Mouse (Mus musculus): Measurements from ENCODE around the gene Trpc4ap. TPM values are rescaled to one million over a fixed set of nuclear protein-coding genes. Genes with fewer than 3 reads are reported as not detected.
"Not testable (repeated sequence)": the region's sequence is repeated elsewhere in the genome, so short reads cannot be mapped to it uniquely, and the experiment has no call there.

Trpc4ap gene
- polyA plus RNA-seq, 1 experiment, result 70.5 TPM

GRCm38 (mm10) chr2:155610978-155611377, 81.2 kb downstream of the Trpc4ap start, which contains the start of gene Myh7b:
Myh7b (plus strand) TSS chr2:155611212.
- no peak for TF ChIP-seq FOSL1 (IDR thresholded peaks at IDR 0.05; ENCODE audit: insufficient read depth, low read length, poor library complexity, severe bottlenecking)
- no peak for TF ChIP-seq CTCF (IDR thresholded peaks at IDR 0.05; ENCODE audit: control insufficient read depth, insufficient read depth, insufficient read length)
- no peak for TF ChIP-seq CEBPB (IDR thresholded peaks at IDR 0.05; ENCODE audit: low read depth)
- no peak for TF ChIP-seq MAX (IDR thresholded peaks at IDR 0.05)
- TF ChIP-seq MYOD1 (IDR thresholded peaks at IDR 0.05; ENCODE audit: control insufficient read depth, insufficient read length, low read depth), result no peak
- TF ChIP-seq MYOG (IDR thresholded peaks at IDR 0.05; ENCODE audit: control insufficient read depth, extremely low read depth, insufficient read length), result no peak
- TF ChIP-seq USF1 (IDR thresholded peaks at IDR 0.05; ENCODE audit: low read depth), result no peak
- Histone ChIP-seq H3K27me3 (ENCODE audit: control insufficient read depth, insufficient read depth, insufficient read length) (peaks cover 41% of the 10 kb centered on the region), H3ac (ENCODE audit: control insufficient read depth, insufficient read length, low read depth) (no peak within 1 kb of the TSS), H3K79me3 (ENCODE audit: low read depth) (no peaks in the 10 kb centered on the region), H3K36me3 (ENCODE audit: control insufficient read depth, insufficient read depth) (no peaks in the 10 kb centered on the region), H3K79me2 (ENCODE audit: control insufficient read depth, insufficient read depth) (no peaks in the 10 kb centered on the region), H3K4me3 (ENCODE audit: insufficient read depth, poor library complexity, severe bottlenecking) (no peak within 1 kb of the TSS)

GRCm38 (mm10) chr2:155606360-155606759, 85.8 kb downstream of the Trpc4ap start:
- TF ChIP-seq MYOD1 (IDR thresholded peaks at IDR 0.05; ENCODE audit: control insufficient read depth, insufficient read length, low read depth) (peak; percentile 43), USF1 (IDR thresholded peaks at IDR 0.05; ENCODE audit: low read depth) (no peak)
- peaks cover 17% of the 10 kb centered on the region for H3K27me3 ChIP-seq (ENCODE audit: control insufficient read depth, insufficient read depth, insufficient read length)
- no peak overlapping the region for H3K4me3 ChIP-seq (ENCODE audit: insufficient read depth, poor library complexity, severe bottlenecking)
- no peaks in the 10 kb centered on the region for H3K36me3 ChIP-seq (ENCODE audit: control insufficient read depth, insufficient read depth)
- no peaks in the 10 kb centered on the region for H3K79me2 ChIP-seq (ENCODE audit: control insufficient read depth, insufficient read depth)
- no peaks in the 10 kb centered on the region for H3K79me3 ChIP-seq (ENCODE audit: low read depth)
- H3ac ChIP-seq (ENCODE audit: control insufficient read depth, insufficient read length, low read depth), result no peak overlapping the region

- not testable (repeated sequence) for H3K36me3 ChIP-seq (ENCODE audit: control insufficient read depth, insufficient read depth); H3K4me3 ChIP-seq (ENCODE audit: insufficient read depth, poor library complexity, severe bottlenecking); H3ac ChIP-seq (ENCODE audit: control insufficient read depth, insufficient read length, low read depth); H3K79me2 ChIP-seq (ENCODE audit: control insufficient read depth, insufficient read depth); H3K79me3 ChIP-seq (ENCODE audit: low read depth); H3K27me3 ChIP-seq (ENCODE audit: control insufficient read depth, insufficient read depth, insufficient read length)
Observed at GRCm38 (mm10) chr2:155605236-155605589, 87.0 kb downstream of the Trpc4ap start.

GRCm38 (mm10) chr2:155604560-155605235, 87.5 kb downstream of the Trpc4ap start:
- H3K36me3 ChIP-seq (ENCODE audit: control insufficient read depth, insufficient read depth), result no peaks in the 10 kb centered on the region
- peaks cover 7% of the 10 kb centered on the region for H3K27me3 ChIP-seq (ENCODE audit: control insufficient read depth, insufficient read depth, insufficient read length)
- H3K79me2 ChIP-seq (ENCODE audit: control insufficient read depth, insufficient read depth), result no peaks in the 10 kb centered on the region
- no peak overlapping the region for H3K4me3 ChIP-seq (ENCODE audit: insufficient read depth, poor library complexity, severe bottlenecking)
- no peaks in the 10 kb centered on the region for H3K79me3 ChIP-seq (ENCODE audit: low read depth)
- TF ChIP-seq FOSL1 (IDR thresholded peaks at IDR 0.05; ENCODE audit: insufficient read depth, low read length, poor library complexity, severe bottlenecking), result no peak
- TF ChIP-seq MYOD1 (IDR thresholded peaks at IDR 0.05; ENCODE audit: control insufficient read depth, insufficient read length, low read depth), result no peak
- TF ChIP-seq MAX (IDR thresholded peaks at IDR 0.05), result no peak
- TF ChIP-seq MYOG (IDR thresholded peaks at IDR 0.05; ENCODE audit: control insufficient read depth, extremely low read depth, insufficient read length), result no peak
- no peak for TF ChIP-seq USF1 (IDR thresholded peaks at IDR 0.05; ENCODE audit: low read depth)
- TF ChIP-seq CTCF (IDR thresholded peaks at IDR 0.05; ENCODE audit: control insufficient read depth, insufficient read depth, insufficient read length), result no peak
- TF ChIP-seq CEBPB (IDR thresholded peaks at IDR 0.05; ENCODE audit: low read depth), result no peak
- no peak overlapping the region for H3ac ChIP-seq (ENCODE audit: control insufficient read depth, insufficient read length, low read depth)

GRCm38 (mm10) chr2:155603707-155604106, 88.5 kb downstream of the Trpc4ap start:
- H3K79me3 ChIP-seq (ENCODE audit: low read depth), result no peaks in the 10 kb centered on the region
- H3K27me3 ChIP-seq (ENCODE audit: control insufficient read depth, insufficient read depth, insufficient read length), result peaks cover 11% of the 10 kb centered on the region
- TF ChIP-seq USF1 (IDR thresholded peaks at IDR 0.05; ENCODE audit: low read depth), result no peak
- no peak for TF ChIP-seq CEBPB (IDR thresholded peaks at IDR 0.05; ENCODE audit: low read depth)
- TF ChIP-seq MAX (IDR thresholded peaks at IDR 0.05), result no peak
- TF ChIP-seq MYOG (IDR thresholded peaks at IDR 0.05; ENCODE audit: control insufficient read depth, extremely low read depth, insufficient read length), result no peak
- TF ChIP-seq CTCF (IDR thresholded peaks at IDR 0.05; ENCODE audit: control insufficient read depth, insufficient read depth, insufficient read length), result no peak
- TF ChIP-seq FOSL1 (IDR thresholded peaks at IDR 0.05; ENCODE audit: insufficient read depth, low read length, poor library complexity, severe bottlenecking), result no peak
- no peak for TF ChIP-seq MYOD1 (IDR thresholded peaks at IDR 0.05; ENCODE audit: control insufficient read depth, insufficient read length, low read depth)
- H3ac ChIP-seq (ENCODE audit: control insufficient read depth, insufficient read length, low read depth), result no peak overlapping the region
- H3K4me3 ChIP-seq (ENCODE audit: insufficient read depth, poor library complexity, severe bottlenecking), result no peak overlapping the region
- H3K79me2 ChIP-seq (ENCODE audit: control insufficient read depth, insufficient read depth), result no peaks in the 10 kb centered on the region
- H3K36me3 ChIP-seq (ENCODE audit: control insufficient read depth, insufficient read depth), result no peaks in the 10 kb centered on the region

- H3K79me2 ChIP-seq (ENCODE audit: control insufficient read depth, insufficient read depth), result peaks cover 15% of the 10 kb centered on the region
- no peak overlapping the region for H3ac ChIP-seq (ENCODE audit: control insufficient read depth, insufficient read length, low read depth)
- no peaks in the 10 kb centered on the region for H3K36me3 ChIP-seq (ENCODE audit: control insufficient read depth, insufficient read depth)
- no peak overlapping the region for H3K4me3 ChIP-seq (ENCODE audit: insufficient read depth, poor library complexity, severe bottlenecking)
- H3K79me3 ChIP-seq (ENCODE audit: low read depth), result no peaks in the 10 kb centered on the region
- H3K27me3 ChIP-seq (ENCODE audit: control insufficient read depth, insufficient read depth, insufficient read length), result peaks cover 18% of the 10 kb centered on the region
- TF ChIP-seq MAX (IDR thresholded peaks at IDR 0.05) (no peak), CEBPB (IDR thresholded peaks at IDR 0.05; ENCODE audit: low read depth) (no peak), USF1 (IDR thresholded peaks at IDR 0.05; ENCODE audit: low read depth) (no peak), CTCF (IDR thresholded peaks at IDR 0.05; ENCODE audit: control insufficient read depth, insufficient read depth, insufficient read length) (no peak), MYOD1 (IDR thresholded peaks at IDR 0.05; ENCODE audit: control insufficient read depth, insufficient read length, low read depth) (no peak), MYOG (IDR thresholded peaks at IDR 0.05; ENCODE audit: control insufficient read depth, extremely low read depth, insufficient read length) (no peak), FOSL1 (IDR thresholded peaks at IDR 0.05; ENCODE audit: insufficient read depth, low read length, poor library complexity, severe bottlenecking) (no peak)
Observed at GRCm38 (mm10) chr2:155595516-155595915, 96.7 kb downstream of the Trpc4ap start.
